Mouse (Mus musculus) liver, postnatal 0 days (tissue): ENCODE results near the gene Sipa1l2. TPM values are rescaled to one million over a fixed set of nuclear protein-coding genes. Genes with fewer than 3 reads are reported as not detected.

Experiments used
- ATAC-seq: fragments of 200-750 bp; cut with Nextera tagmentation; 2 replicates; pipeline ENCODE4 v1.8.0; 2017; ENCODE audit warnings: mild to moderate bottlenecking, moderate library complexity
- DNase-seq: peaks from one replicate; pipeline ENCODE4 v3.0.0-alpha.2; 2016
- H3K27ac ChIP-seq: fragments of 300-500 bp; sonication (generic); 2 replicates; pipeline ENCODE4 v1.5.1; 2014; ENCODE audit warnings: antibody characterized with exemption, moderate library complexity, mild to moderate bottlenecking, low read depth
- H3K27me3 ChIP-seq: fragments of 300-500 bp; sonication (generic); 2 replicates; pipeline ENCODE4 v1.6.1; 2014; ENCODE audit warnings: low read length, control low read depth, mixed read lengths; ENCODE audit not compliant: insufficient read depth
- H3K36me3 ChIP-seq: fragments of 300-500 bp; sonication (generic); replicated peaks from 2 replicates; pipeline ENCODE4 v1.6.1; 2014; ENCODE audit warnings: mild to moderate bottlenecking, control low read depth, low read length, moderate library complexity, mixed read lengths; ENCODE audit not compliant: insufficient read depth
- H3K4me1 ChIP-seq: fragments of 300-500 bp; sonication (generic); 2 replicates; pipeline ENCODE4 v1.6.1; 2014; ENCODE audit warnings: antibody characterized with exemption, mild to moderate bottlenecking, control low read depth; ENCODE audit not compliant: insufficient read depth
- H3K4me2 ChIP-seq: fragments of 300-500 bp; sonication (generic); 2 replicates; pipeline ENCODE4 v1.6.1; 2014; ENCODE audit warnings: low read depth, mild to moderate bottlenecking, low read length, moderate library complexity, mixed read lengths
- H3K4me3 ChIP-seq: fragments of 300-500 bp; sonication (generic); 2 replicates; pipeline ENCODE4 v1.5.1; 2014; ENCODE audit warnings: low read depth, low read length
- H3K9ac ChIP-seq: fragments of 300-500 bp; sonication (generic); replicated peaks from 2 replicates; pipeline ENCODE4 v1.6.1; 2014; ENCODE audit warnings: mild to moderate bottlenecking, moderate library complexity
- H3K9me3 ChIP-seq: fragments of 300-500 bp; sonication (generic); 2 replicates; pipeline ENCODE4 v1.6.1; 2016; ENCODE audit warnings: mild to moderate bottlenecking, control low read depth, low read length, mixed read lengths
- CTCF ChIP-seq: sonication (generic); IDR thresholded peaks from 2 replicates; pipeline ENCODE4 v1.5.1; 2016; ENCODE audit warnings: antibody characterized with exemption, low read depth
- EP300 ChIP-seq: IDR thresholded peaks from 2 replicates; pipeline ENCODE4 v1.6.1; 2016; ENCODE audit warnings: antibody characterized with exemption, low read depth, mild to moderate bottlenecking
- WGBS: fragments of 180-500 bp; shearing (Covaris S2); extraction: QIAGEN DNeasy Blood & Tissue Kit; methylation state at CpG from one replicate; pipeline ENCODE4 v1.1.7; 2014; ENCODE audit not compliant: insufficient replicate concordance; 5-methylcytosine and 5-hydroxymethylcytosine counted together
- polyA plus RNA-seq: library from polyadenylated mRNA; unstranded; fragments of >200 nt; fragmentation: Nextera tagmentation; extraction: Ambion mirVana; gene quantifications from 2 replicates; pipeline ENCODE4 v1.2.1, GENCODE M21; 2015

The Sipa1l2 gene
- polyA plus RNA-seq, 1 experiment from 2014 or later = 0.47 TPM

DNA sequence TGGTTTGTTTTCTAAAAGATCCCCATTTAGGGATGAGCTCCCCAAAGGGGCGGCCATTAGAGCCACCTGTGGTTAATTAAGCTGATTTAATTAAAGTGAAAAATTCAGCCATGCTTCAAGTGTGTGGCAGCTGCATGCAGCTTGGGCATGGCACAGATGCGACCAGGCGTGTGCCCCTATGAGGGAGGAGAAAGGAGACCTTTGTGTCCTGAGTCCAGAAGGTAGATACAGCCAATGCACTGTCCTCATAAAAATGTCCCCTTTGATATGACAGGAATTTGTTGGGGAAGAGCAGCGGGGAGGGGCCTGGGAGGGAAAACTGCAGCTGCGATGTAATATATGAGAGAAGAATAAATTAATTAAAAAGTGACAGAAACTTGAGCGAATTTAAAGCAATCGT lies 106.7 kb downstream of the Sipa1l2 start:
- Histone ChIP-seq H3K4me3 (no peak overlapping the region), H3K9me3 (no peaks in the 10 kb centered on the region), H3K27ac (no peak overlapping the region), H3K4me1 (no peaks in the 10 kb centered on the region; the same call in 1 of the 2 replicates), H3K9ac (no peak overlapping the region), H3K27me3 (no peaks in the 10 kb centered on the region), H3K4me2 (no peak overlapping the region), H3K36me3 (no peaks in the 10 kb centered on the region)
- 75% methylated on average over 7 of the region's 7 CpGs for WGBS
- ATAC-seq = no peak
- TF ChIP-seq CTCF (no peak), EP300 (no peak)
- DNase-seq = no peak

- no peak for ATAC-seq
- WGBS = 88% methylated on average over 1 of the region's 1 CpGs
- Histone ChIP-seq H3K9ac (no peak overlapping the region), H3K9me3 (no peaks in the 10 kb centered on the region), H3K4me2 (no peak overlapping the region), H3K36me3 (no peaks in the 10 kb centered on the region), H3K27me3 (no peaks in the 10 kb centered on the region), H3K4me1 (no peaks in the 10 kb centered on the region; the same call in 1 of the 2 replicates), H3K27ac (no peak overlapping the region), H3K4me3 (no peak overlapping the region)
- no peak for DNase-seq
- TF ChIP-seq CTCF = peak; percentile 9; the same call in 1 of the 2 replicates
- no peak for TF ChIP-seq EP300
Measured at GRCm38 (mm10) chr8:125461504-125461903, 108.1 kb downstream of the Sipa1l2 start.

DNA sequence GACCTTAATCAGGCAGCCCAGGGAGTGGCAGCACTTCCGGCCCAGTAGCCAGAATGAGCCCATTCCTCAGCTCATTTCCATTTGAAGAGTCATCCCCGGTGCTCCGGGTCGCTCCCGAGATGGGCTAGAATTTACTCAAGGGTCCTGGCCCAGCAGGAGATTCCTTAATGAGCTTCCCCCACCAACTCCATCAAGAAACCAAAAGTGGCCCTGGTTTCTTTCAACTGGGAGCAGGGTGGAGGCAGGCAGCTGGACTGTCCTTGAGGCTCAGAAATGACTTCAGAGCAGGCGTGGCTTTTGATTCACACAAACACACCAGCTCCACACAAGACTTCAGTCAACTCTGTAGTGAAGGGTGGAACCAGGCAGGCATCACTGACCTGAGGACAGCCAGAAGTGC lies 109.0 kb downstream of the Sipa1l2 start:
- no peaks in the 10 kb centered on the region for H3K9me3 ChIP-seq
- TF ChIP-seq EP300 = no peak
- no peak for TF ChIP-seq CTCF
- WGBS = 77% methylated on average over 6 of the region's 6 CpGs
- H3K4me3 ChIP-seq = no peak overlapping the region
- H3K4me2 ChIP-seq = no peak overlapping the region
- DNase-seq (no peak), ATAC-seq (no peak)
- no peak overlapping the region for H3K27ac ChIP-seq
- no peak overlapping the region for H3K9ac ChIP-seq
- H3K36me3 ChIP-seq = no peaks in the 10 kb centered on the region
- no peaks in the 10 kb centered on the region; the same call in 1 of the 2 replicates for H3K4me1 ChIP-seq
- H3K27me3 ChIP-seq = no peaks in the 10 kb centered on the region

DNA sequence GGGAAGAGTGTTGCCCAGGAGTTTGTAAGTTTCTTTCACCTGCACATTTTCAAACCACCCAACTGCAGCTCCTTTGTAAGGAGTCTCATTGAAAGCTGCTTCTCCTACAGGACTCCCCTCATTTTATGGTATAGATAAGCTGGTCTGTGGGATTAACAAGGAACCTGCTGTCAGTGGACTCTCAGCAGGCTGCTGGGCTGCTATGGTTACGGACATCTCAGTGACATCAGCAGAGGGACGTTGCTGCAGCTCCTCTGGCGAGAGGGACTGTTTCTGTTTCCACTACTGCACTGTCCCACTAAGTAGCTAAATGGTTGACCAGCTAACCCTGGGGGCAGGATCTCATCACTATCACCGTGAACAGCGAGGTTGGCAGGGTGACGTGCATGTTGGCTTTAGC lies 120.6 kb downstream of the Sipa1l2 start:
- Histone ChIP-seq H3K36me3 (no peaks in the 10 kb centered on the region), H3K9me3 (no peaks in the 10 kb centered on the region), H3K4me3 (no peak overlapping the region), H3K9ac (no peak overlapping the region), H3K27ac (no peak overlapping the region), H3K27me3 (no peaks in the 10 kb centered on the region), H3K4me2 (no peak overlapping the region), H3K4me1 (peaks cover 8% of the 10 kb centered on the region)
- no peak for ATAC-seq
- DNase-seq = no peak
- TF ChIP-seq EP300 (no peak), CTCF (no peak)
- 69% methylated on average over 6 of the region's 6 CpGs for WGBS

DNA sequence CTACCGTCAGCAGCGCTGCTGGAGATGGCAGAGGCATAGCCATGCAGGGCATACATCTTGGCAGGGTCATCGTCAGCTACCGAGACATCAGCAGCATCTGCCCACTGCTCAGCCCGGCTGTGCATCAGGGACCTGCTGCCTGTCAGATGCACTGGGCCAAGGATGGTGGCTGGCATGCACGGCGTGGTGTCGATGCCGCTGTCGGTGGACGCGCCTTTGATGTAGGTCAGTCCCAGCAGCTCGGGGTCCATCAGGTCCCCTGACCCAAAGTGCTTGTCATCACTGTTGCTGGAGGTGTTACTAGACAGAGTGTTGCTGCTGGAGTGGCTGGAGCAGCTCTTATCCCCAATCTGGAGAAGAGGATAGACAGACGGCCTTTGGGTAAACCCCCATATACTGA lies 122.1 kb downstream of the Sipa1l2 start:
- H3K9ac ChIP-seq = no peak overlapping the region
- H3K4me3 ChIP-seq = no peak overlapping the region
- TF ChIP-seq CTCF (no peak), EP300 (no peak)
- H3K9me3 ChIP-seq = no peaks in the 10 kb centered on the region
- no peaks in the 10 kb centered on the region for H3K27me3 ChIP-seq
- DNase-seq (no peak), ATAC-seq (no peak)
- H3K4me1 ChIP-seq = peaks cover 8% of the 10 kb centered on the region
- no peaks in the 10 kb centered on the region for H3K36me3 ChIP-seq
- H3K27ac ChIP-seq = no peak overlapping the region
- 85% methylated on average over 14 of the region's 14 CpGs for WGBS
- no peak overlapping the region for H3K4me2 ChIP-seq

GRCm38 (mm10) chr8:125446236-125446635 lies 123.4 kb downstream of the Sipa1l2 start:
- no peak overlapping the region for H3K9ac ChIP-seq
- H3K27me3 ChIP-seq = no peaks in the 10 kb centered on the region
- H3K4me2 ChIP-seq = no peak overlapping the region
- ATAC-seq (peak; percentile 40; the same call in 1 of the 2 replicates), DNase-seq (no peak)
- H3K4me1 ChIP-seq = peaks cover 8% of the 10 kb centered on the region
- no peaks in the 10 kb centered on the region for H3K9me3 ChIP-seq
- no peak for TF ChIP-seq EP300
- TF ChIP-seq CTCF = no peak
- H3K4me3 ChIP-seq = no peak overlapping the region
- WGBS = 63% methylated on average over 4 of the region's 4 CpGs
- H3K36me3 ChIP-seq = 0 out of 2 replicates have a peak, but pooled peaks cover 3% of the 10 kb centered on the region
- no peak overlapping the region for H3K27ac ChIP-seq

GRCm38 (mm10) chr8:125445225-125445609 lies 124.4 kb downstream of the Sipa1l2 start:
- Histone ChIP-seq H3K9me3 (no peaks in the 10 kb centered on the region), H3K4me1 (peaks cover 8% of the 10 kb centered on the region), H3K36me3 (0 out of 2 replicates have a peak, but pooled peaks cover 3% of the 10 kb centered on the region), H3K4me3 (no peak overlapping the region), H3K27me3 (no peaks in the 10 kb centered on the region), H3K4me2 (no peak overlapping the region), H3K27ac (no peak overlapping the region), H3K9ac (no peak overlapping the region)
- TF ChIP-seq EP300 = no peak
- no peak for TF ChIP-seq CTCF
- ATAC-seq (no peak), DNase-seq (no peak)
- WGBS = 64% methylated on average over 3 of the region's 3 CpGs
